Mouse (Mus musculus): ENCODE measurements around the gene Cox14. TPM values are rescaled to one million over a fixed set of nuclear protein-coding genes. Genes with fewer than 3 reads are reported as not detected.
A peak's percentile ranks its signal among the peaks of the same experiment; 100 is the strongest.

Cox14 gene
- total RNA-seq, 2 experiments from 2014 or later: 181 to 213 TPM

- DNase-seq (ENCODE audit: low spot score in 2 of 2): peak in 1 of 2 experiments; percentile 65
Observed at GRCm38 (mm10) chr15:99705440-99706048, 19.9 kb upstream of the Cox14 start, which contains the start of gene Gm17349. Gene Gm17349, minus strand, starts transcription at chr15:99705490.

- DNase-seq (ENCODE audit: low spot score in 2 of 2): no peak
Observed at GRCm38 (mm10) chr15:99708176-99708575, 17.2 kb upstream of the Cox14 start.

GRCm38 (mm10) chr15:99710221-99711190, 14.9 kb upstream of the Cox14 start:
- DNase-seq (ENCODE audit: low spot score in 2 of 2): no peak

- no peak for DNase-seq (ENCODE audit: low spot score in 2 of 2)
Observed at GRCm38 (mm10) chr15:99711491-99711890, 13.9 kb upstream of the Cox14 start.

- DNase-seq (ENCODE audit: low spot score in 2 of 2): no peak
Observed at GRCm38 (mm10) chr15:99712666-99713559, 12.5 kb upstream of the Cox14 start.

GRCm38 (mm10) chr15:99713569-99713968, 11.8 kb upstream of the Cox14 start:
- DNase-seq (ENCODE audit: low spot score in 2 of 2): peak in 1 of 2 experiments; percentile 36

GRCm38 (mm10) chr15:99714206-99714605, 11.2 kb upstream of the Cox14 start:
- DNase-seq (ENCODE audit: low spot score in 2 of 2): peak in 1 of 2 experiments; percentile 48

- DNase-seq (ENCODE audit: low spot score in 2 of 2): peak; percentile 63 to 72
Observed at GRCm38 (mm10) chr15:99714858-99715257, 10.6 kb upstream of the Cox14 start.

- no peak for DNase-seq (ENCODE audit: low spot score in 2 of 2)
Observed at GRCm38 (mm10) chr15:99715361-99715865, 10.0 kb upstream of the Cox14 start.

GRCm38 (mm10) chr15:99715982-99716746, 9.3 kb upstream of the Cox14 start:
- no peak for DNase-seq (ENCODE audit: low spot score in 2 of 2)

GRCm38 (mm10) chr15:99716814-99717213, 8.6 kb upstream of the Cox14 start:
- DNase-seq (ENCODE audit: low spot score in 2 of 2): no peak

GRCm38 (mm10) chr15:99717386-99718334, 7.8 kb upstream of the Cox14 start, which contains the start of gene Gpd1:
Gene Gpd1, plus strand, starts transcription at chr15:99717515.
- peak; percentile 67 to 76 for DNase-seq (ENCODE audit: low spot score in 2 of 2)

GRCm38 (mm10) chr15:99718461-99719021, 6.9 kb upstream of the Cox14 start:
- peak in 1 of 2 experiments; percentile 32 for DNase-seq (ENCODE audit: low spot score in 2 of 2)

- no peak for DNase-seq (ENCODE audit: low spot score in 2 of 2)
Observed at GRCm38 (mm10) chr15:99719865-99720264, 5.6 kb upstream of the Cox14 start.

GRCm38 (mm10) chr15:99721921-99722743, 3.3 kb upstream of the Cox14 start:
- no peak for DNase-seq (ENCODE audit: low spot score in 2 of 2)

- peak in 1 of 2 experiments; percentile 14 for DNase-seq (ENCODE audit: low spot score in 2 of 2)
Observed at GRCm38 (mm10) chr15:99723120-99723514, 2.3 kb upstream of the Cox14 start.

- peak; percentile 67 to 74 for DNase-seq (ENCODE audit: low spot score in 2 of 2)
Observed at GRCm38 (mm10) chr15:99723515-99724291, 1.7 kb upstream of the Cox14 start.
